Mouse (Mus musculus) liver, embryonic 12.5 days (tissue): ENCODE measurements around the gene Fopnl. TPM values are rescaled to one million over a fixed set of nuclear protein-coding genes. Genes with fewer than 3 reads are reported as not detected.

Experiments used
- ATAC-seq: fragments of 200-750 bp; cut with Nextera tagmentation; 2 replicates; pipeline ENCODE4 v1.8.0; 2017; ENCODE audit warnings: moderate number of reproducible peaks, mild to moderate bottlenecking, moderate library complexity
- H3K27ac ChIP-seq: fragments of 300-500 bp; sonication (generic); 2 replicates; pipeline ENCODE4 v1.5.1; 2016; ENCODE audit warnings: mild to moderate bottlenecking
- H3K27me3 ChIP-seq: fragments of 300-500 bp; sonication (generic); replicated peaks from 2 replicates; pipeline ENCODE4 v1.6.1; 2016; ENCODE audit warnings: mild to moderate bottlenecking, moderate library complexity
- H3K36me3 ChIP-seq: fragments of 300-500 bp; sonication (generic); 2 replicates; pipeline ENCODE4 v1.6.1; 2016; ENCODE audit warnings: mild to moderate bottlenecking, moderate library complexity
- H3K4me1 ChIP-seq: fragments of 300-500 bp; sonication (generic); 2 replicates; pipeline ENCODE4 v1.6.1; 2016
- H3K4me2 ChIP-seq: fragments of 300-500 bp; sonication (generic); 2 replicates; pipeline ENCODE4 v1.6.1; 2016; ENCODE audit warnings: mild to moderate bottlenecking, moderate library complexity
- H3K4me3 ChIP-seq: fragments of 300-500 bp; sonication (generic); 2 replicates; pipeline ENCODE4 v1.5.1; 2016; ENCODE audit warnings: mild to moderate bottlenecking, moderate library complexity
- H3K9ac ChIP-seq: fragments of 300-500 bp; sonication (generic); 2 replicates; pipeline ENCODE4 v1.6.1; 2016; ENCODE audit warnings: mild to moderate bottlenecking, moderate library complexity
- H3K9me3 ChIP-seq: fragments of 300-500 bp; sonication (generic); replicated peaks from 2 replicates; pipeline ENCODE4 v1.6.1; 2016; ENCODE audit warnings: mild to moderate bottlenecking, moderate library complexity
- WGBS: fragments of 180-500 bp; shearing (Covaris S2); methylation state at CpG from one replicate; pipeline ENCODE4 v1.1.7; 2016; ENCODE audit not compliant: insufficient replicate concordance; 5-methylcytosine and 5-hydroxymethylcytosine counted together
- polyA plus RNA-seq: library from polyadenylated mRNA; unstranded; fragments of >200 nt; fragmentation: Nextera tagmentation; extraction: Ambion mirVana; gene quantifications from 2 replicates; pipeline ENCODE4 v1.2.1, GENCODE M21; 2016

Fopnl gene
- polyA plus RNA-seq, 1 experiment from 2014 or later, result 81.9 TPM

GRCm38 (mm10) chr16:14265203-14265920, 51.8 kb downstream of the Fopnl start:
- Histone ChIP-seq H3K4me2 (no peak overlapping the region), H3K27me3 (no peaks in the 10 kb centered on the region), H3K9ac (no peak overlapping the region), H3K4me3 (no peak overlapping the region), H3K36me3 (no peaks in the 10 kb centered on the region), H3K4me1 (0 out of 2 replicates have a peak, but pooled peaks cover 4% of the 10 kb centered on the region), H3K9me3 (no peaks in the 10 kb centered on the region), H3K27ac (no peak overlapping the region)
- no peak for ATAC-seq
- WGBS, result 9% methylated on average over 4 of the region's 4 CpGs

- H3K27me3 ChIP-seq, result no peaks in the 10 kb centered on the region
- H3K9ac ChIP-seq, result no peak overlapping the region
- H3K9me3 ChIP-seq, result no peaks in the 10 kb centered on the region
- no peaks in the 10 kb centered on the region for H3K36me3 ChIP-seq
- no peak overlapping the region for H3K4me2 ChIP-seq
- H3K4me3 ChIP-seq, result no peak overlapping the region
- 0 out of 2 replicates have a peak, but pooled peaks cover 4% of the 10 kb centered on the region for H3K4me1 ChIP-seq
- no peak for ATAC-seq
- no peak overlapping the region for H3K27ac ChIP-seq
- 39% methylated on average over 2 of the region's 2 CpGs for WGBS
Observed at GRCm38 (mm10) chr16:14264504-14264903, 52.7 kb downstream of the Fopnl start.

DNA sequence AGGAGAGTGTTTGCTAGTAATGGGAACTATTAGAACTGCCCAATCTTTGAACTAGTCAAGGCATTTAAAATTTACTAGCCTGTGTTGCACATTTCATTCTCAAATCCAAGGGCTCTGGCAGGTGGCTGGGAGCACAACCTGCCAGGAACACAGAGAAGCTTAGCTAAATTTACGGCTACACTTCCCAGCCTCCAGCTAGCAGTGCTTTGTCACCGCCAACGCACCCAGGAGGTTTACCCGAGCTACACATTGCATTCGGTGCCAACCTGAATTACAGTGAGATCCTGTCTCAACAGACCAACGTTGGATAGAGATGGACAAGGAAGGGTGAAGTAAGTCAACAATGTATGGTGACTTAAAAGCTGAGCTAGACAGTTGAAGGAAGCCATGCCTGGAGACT, 54.0 kb downstream of the Fopnl start:
- no peaks in the 10 kb centered on the region for H3K36me3 ChIP-seq

GRCm38 (mm10) chr16:14262410-14262809, 54.8 kb downstream of the Fopnl start:
- Histone ChIP-seq H3K27ac (no peak overlapping the region), H3K9ac (no peak overlapping the region), H3K4me1 (0 out of 2 replicates have a peak, but pooled peaks cover 4% of the 10 kb centered on the region), H3K4me2 (no peak overlapping the region), H3K27me3 (no peaks in the 10 kb centered on the region), H3K36me3 (no peaks in the 10 kb centered on the region), H3K9me3 (no peaks in the 10 kb centered on the region), H3K4me3 (no peak overlapping the region)
- no peak for ATAC-seq
- 77% methylated on average over 1 of the region's 1 CpGs for WGBS

More for the DNA sequence above, 54.0 kb downstream of the Fopnl start:
- H3K4me2 ChIP-seq, result no peak overlapping the region
- H3K9me3 ChIP-seq, result no peaks in the 10 kb centered on the region
- 84% methylated on average over 6 of the region's 6 CpGs for WGBS
- ATAC-seq, result no peak
- H3K4me1 ChIP-seq, result 0 out of 2 replicates have a peak, but pooled peaks cover 4% of the 10 kb centered on the region
- no peak overlapping the region for H3K4me3 ChIP-seq
- no peak overlapping the region for H3K9ac ChIP-seq
- H3K27ac ChIP-seq, result no peak overlapping the region
- H3K27me3 ChIP-seq, result no peaks in the 10 kb centered on the region

- no peak overlapping the region for H3K4me2 ChIP-seq
- H3K4me1 ChIP-seq, result no peaks in the 10 kb centered on the region
- ATAC-seq, result no peak
- no peak overlapping the region for H3K9ac ChIP-seq
- H3K27me3 ChIP-seq, result no peaks in the 10 kb centered on the region
- H3K4me3 ChIP-seq, result no peak overlapping the region
- 46% methylated on average over 2 of the region's 2 CpGs for WGBS
- no peaks in the 10 kb centered on the region for H3K9me3 ChIP-seq
- H3K27ac ChIP-seq, result no peak overlapping the region
- H3K36me3 ChIP-seq, result no peaks in the 10 kb centered on the region
Observed at GRCm38 (mm10) chr16:14258856-14259255, 58.3 kb downstream of the Fopnl start.

DNA sequence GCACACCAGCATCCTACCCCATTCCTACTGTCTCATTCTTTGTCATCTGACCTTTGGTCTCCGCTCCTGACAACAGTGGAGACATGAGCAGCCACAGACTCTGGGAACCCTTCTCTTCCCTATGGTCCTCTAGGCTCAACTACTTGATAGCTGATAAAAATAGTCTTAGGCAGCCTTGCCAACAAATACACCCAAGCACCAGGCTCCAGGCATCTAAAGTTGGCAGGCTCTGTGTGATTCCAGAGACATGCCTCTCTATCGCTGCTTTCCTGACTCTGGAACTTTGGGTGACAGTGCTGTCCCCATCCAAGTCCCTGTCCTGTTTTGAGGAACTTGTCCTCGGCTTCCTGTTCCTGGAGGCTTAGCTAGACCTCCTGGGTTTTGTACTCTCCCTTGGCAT, 63.6 kb downstream of the Fopnl start:
- H3K9me3 ChIP-seq, result no peaks in the 10 kb centered on the region
- no peaks in the 10 kb centered on the region for H3K27me3 ChIP-seq
- no peaks in the 10 kb centered on the region for H3K36me3 ChIP-seq
- no peak overlapping the region for H3K27ac ChIP-seq
- H3K4me1 ChIP-seq, result no peaks in the 10 kb centered on the region
- no peak overlapping the region for H3K4me2 ChIP-seq
- WGBS, result 61% methylated on average over 3 of the region's 3 CpGs
- H3K9ac ChIP-seq, result no peak overlapping the region
- ATAC-seq, result no peak
- H3K4me3 ChIP-seq, result no peak overlapping the region

DNA sequence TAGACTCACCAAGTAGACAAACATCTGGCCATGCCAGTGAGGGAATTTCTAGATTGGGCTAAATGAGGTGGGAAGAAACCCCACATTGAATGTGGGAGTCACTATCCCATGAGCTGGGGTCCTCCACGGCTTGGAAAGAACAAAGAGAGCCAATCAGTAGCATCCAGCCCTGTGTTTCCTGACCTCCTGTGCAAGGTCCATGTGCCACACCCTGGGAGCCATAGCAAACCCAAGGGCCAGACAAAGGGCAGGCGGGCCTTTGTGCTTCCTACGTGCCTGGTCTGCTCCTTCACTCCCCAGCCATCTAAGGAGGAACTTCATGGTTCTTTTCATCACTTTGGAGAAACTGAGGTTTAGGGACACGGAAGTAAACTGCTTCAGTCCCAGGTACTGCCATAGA, 64.3 kb downstream of the Fopnl start:
- H3K4me1 ChIP-seq, result no peaks in the 10 kb centered on the region
- H3K4me3 ChIP-seq, result no peak overlapping the region
- H3K4me2 ChIP-seq, result no peak overlapping the region
- ATAC-seq, result no peak
- H3K9me3 ChIP-seq, result no peaks in the 10 kb centered on the region
- no peak overlapping the region for H3K9ac ChIP-seq
- H3K27ac ChIP-seq, result no peak overlapping the region
- no peaks in the 10 kb centered on the region for H3K36me3 ChIP-seq
- H3K27me3 ChIP-seq, result no peaks in the 10 kb centered on the region
- 63% methylated on average over 4 of the region's 4 CpGs for WGBS

GRCm38 (mm10) chr16:14249913-14250312, 67.3 kb downstream of the Fopnl start:
- Histone ChIP-seq H3K9ac (no peak overlapping the region), H3K4me2 (no peak overlapping the region), H3K4me1 (no peaks in the 10 kb centered on the region), H3K9me3 (no peaks in the 10 kb centered on the region), H3K4me3 (no peak overlapping the region), H3K27me3 (no peaks in the 10 kb centered on the region), H3K36me3 (no peaks in the 10 kb centered on the region), H3K27ac (no peak overlapping the region)
- 48% methylated on average over 1 of the region's 1 CpGs for WGBS
- no peak for ATAC-seq

Other genes with a start within 250 kb of the Fopnl start
- 70.0 and 70.2 TPM in 2 replicates for gene Nde1, start 154.1 kb downstream of the Fopnl start, polyA plus RNA-seq
- gene Marf1, start 154.1 kb downstream of the Fopnl start, polyA plus RNA-seq, result 6.4 and 6.6 TPM in 2 replicates
- 0.69 and 0.71 TPM in 2 replicates for gene Myh11, start 26.0 kb downstream of the Fopnl start, polyA plus RNA-seq
- gene Abcc1, start 44.2 kb upstream of the Fopnl start, polyA plus RNA-seq, result 6.2 and 6.6 TPM in 2 replicates
- gene A630010A05Rik, start 244.9 kb upstream of the Fopnl start, polyA plus RNA-seq, result not detected in 2 replicates